Mouse (Mus musculus) left cerebral cortex, adult 2 months (tissue): ENCODE measurements at regions not wholly inside any gene's neighbourhood (a gene's known extent, or its start where the extent isn't known, plus 50 kb on each side); places are given as distances from the start of the nearest gene placed in this dataset.

Experiments
- DNase-seq, 2 experiments: peaks; one replicate each; pipeline ENCODE4 v3.0.0; 2021 to 2022; ENCODE audit warnings: low spot score in 2 of 2, mixed read lengths in 1 of 2; ENCODE audit errors: extremely low spot score in 1 of 2
- H3K27ac ChIP-seq: fragments of 200-600 bp; 2 replicates; pipeline ENCODE4 v1.8.1; 2022
- H3K4me3 ChIP-seq: fragments of 200-600 bp; 2 replicates; pipeline ENCODE4 v1.8.1; 2022
- CTCF ChIP-seq: fragments of 200-600 bp; IDR thresholded peaks from 2 replicates; pipeline ENCODE4 v1.8.1; 2022; ENCODE audit warnings: antibody characterized with exemption, mild to moderate bottlenecking, moderate library complexity
- intact Hi-C: fragments of 180-260 bp; cut with DNase I; formaldehyde crosslinking; loops from one replicate; pipeline ENCODE4 v1.15.1; 2025

GRCm38 (mm10) chr7:82047456-82047855, 55.4 kb upstream of the Bnc1 start:
- intact Hi-C loops, result no loop called here
- no peak for DNase-seq
- no peak for TF ChIP-seq CTCF

GRCm38 (mm10) chr7:82053411-82053810, 61.3 kb upstream of the Bnc1 start:
- no peak overlapping the region for H3K27ac ChIP-seq
- no peak for TF ChIP-seq CTCF
- intact Hi-C loops, result no loop called here
- H3K4me3 ChIP-seq, result no peak overlapping the region
- DNase-seq, result no peak

More at GRCm38 (mm10) chr7:82047456-82047855, 55.4 kb upstream of the Bnc1 start:
- Histone ChIP-seq H3K4me3 (no peak overlapping the region), H3K27ac (no peak overlapping the region)

- H3K4me3 ChIP-seq, result no peak overlapping the region
- DNase-seq, result no peak
- no peak overlapping the region for H3K27ac ChIP-seq
- intact Hi-C loops, result no loop called here
- TF ChIP-seq CTCF, result no peak
These were observed 64.6 kb upstream of the Bnc1 start for GRCm38 (mm10) chr7:82056551-82057230.

GRCm38 (mm10) chr7:82063407-82063806, 71.3 kb upstream of the Bnc1 start:
- no peak for TF ChIP-seq CTCF
- H3K4me3 ChIP-seq, result no peak overlapping the region
- intact Hi-C loops, result no loop called here
- no peak for DNase-seq
- no peak overlapping the region for H3K27ac ChIP-seq

GRCm38 (mm10) chr7:82069629-82070450, 77.7 kb upstream of the Bnc1 start:
- DNase-seq, result no peak

GRCm38 (mm10) chr7:82070946-82071727, 79.0 kb upstream of the Bnc1 start:
- Histone ChIP-seq H3K27ac (no peak overlapping the region), H3K4me3 (no peak overlapping the region)
- DNase-seq, result no peak
- intact Hi-C loops, result no loop called here
- TF ChIP-seq CTCF, result no peak

More at GRCm38 (mm10) chr7:82069629-82070450, 77.7 kb upstream of the Bnc1 start:
- intact Hi-C loops, result no loop called here
- Histone ChIP-seq H3K27ac (no peak overlapping the region), H3K4me3 (no peak overlapping the region)
- TF ChIP-seq CTCF, result no peak

GRCm38 (mm10) chr7:82075359-82075758, 83.3 kb upstream of the Bnc1 start:
- DNase-seq, result no peak
- no peak for TF ChIP-seq CTCF
- H3K4me3 ChIP-seq, result no peak overlapping the region
- no peak overlapping the region for H3K27ac ChIP-seq
- intact Hi-C loops, result no loop called here

- DNase-seq, result no peak
- no peak for TF ChIP-seq CTCF
- Histone ChIP-seq H3K4me3 (no peak overlapping the region), H3K27ac (no peak overlapping the region)
- intact Hi-C loops, result no loop called here
These were observed 89.8 kb upstream of the Bnc1 start for GRCm38 (mm10) chr7:82081851-82082250.

GRCm38 (mm10) chr7:82082883-82083282, 90.8 kb upstream of the Sh3gl3 start:
- H3K4me3 ChIP-seq, result no peak overlapping the region
- DNase-seq, result no peak
- no peak for TF ChIP-seq CTCF
- H3K27ac ChIP-seq, result no peak overlapping the region
- intact Hi-C loops, result no loop called here

GRCm38 (mm10) chr7:82084473-82084872, 89.2 kb upstream of the Sh3gl3 start:
- TF ChIP-seq CTCF, result no peak
- DNase-seq, result no peak
- Histone ChIP-seq H3K27ac (no peak overlapping the region), H3K4me3 (no peak overlapping the region)
- intact Hi-C loops, result no loop called here

- no peak for TF ChIP-seq CTCF
- Histone ChIP-seq H3K27ac (no peak overlapping the region), H3K4me3 (no peak overlapping the region)
- intact Hi-C loops, result no loop called here
- DNase-seq, result no peak
These were observed 88.4 kb upstream of the Sh3gl3 start for GRCm38 (mm10) chr7:82085205-82085604.

GRCm38 (mm10) chr7:82098136-82098535, 75.5 kb upstream of the Sh3gl3 start:
- no peak overlapping the region for H3K27ac ChIP-seq
- no peak for TF ChIP-seq CTCF
- intact Hi-C loops, result no loop called here
- DNase-seq, result no peak
- H3K4me3 ChIP-seq, result no peak overlapping the region
